Mouse (Mus musculus) megakaryocyte, embryonic 14.5 days (primary cell): ENCODE data around the gene Ap3d1.

Experiments
- FLI1 ChIP-seq: IDR thresholded peaks from 2 replicates; pipeline ENCODE4 v1.6.1; 2012; ENCODE audit warnings: low read length, inconsistent platforms, mixed read lengths
- GATA1 ChIP-seq: IDR thresholded peaks from 3 replicates; pipeline ENCODE4 v1.6.1; 2012; ENCODE audit warnings: mixed read lengths, low read length, inconsistent platforms, borderline replicate concordance

- TF ChIP-seq GATA1 (no peak), FLI1 (no peak)
Observed at GRCm38 (mm10) chr10:80758651-80759050, 16.6 kb upstream of the Ap3d1 start.
